Mouse (Mus musculus) intestine, embryonic 16.5 days (tissue): ENCODE results near the gene Hsf2bp. TPM values are rescaled to one million over a fixed set of nuclear protein-coding genes. Genes with fewer than 3 reads are reported as not detected.
"Not testable (repeated sequence)": the region's sequence is repeated elsewhere in the genome, so short reads cannot be mapped to it uniquely, and the experiment has no call there.

Source experiments
- ATAC-seq: fragments of 200-750 bp; cut with Nextera tagmentation; 2 replicates; pipeline ENCODE4 v1.8.0; 2017; ENCODE audit warnings: moderate TSS enrichment, moderate library complexity
- H3K27ac ChIP-seq: fragments of 300-500 bp; sonication (generic); 2 replicates; pipeline ENCODE4 v1.5.1; 2014; ENCODE audit warnings: mild to moderate bottlenecking, low read length
- H3K27me3 ChIP-seq: fragments of 300-500 bp; sonication (generic); replicated peaks from 2 replicates; pipeline ENCODE4 v1.6.1; 2014; ENCODE audit warnings: low read length, control low read depth, mixed read lengths; ENCODE audit not compliant: control insufficient read depth, insufficient read depth
- H3K36me3 ChIP-seq: fragments of 300-500 bp; sonication (generic); 2 replicates; pipeline ENCODE4 v1.6.1; 2014; ENCODE audit warnings: low read length, control low read depth; ENCODE audit not compliant: control insufficient read depth, insufficient read depth
- H3K4me1 ChIP-seq: fragments of 300-500 bp; sonication (generic); 2 replicates; pipeline ENCODE4 v1.6.1; 2014; ENCODE audit warnings: low read length, control low read depth, mixed read lengths; ENCODE audit not compliant: control insufficient read depth, insufficient read depth
- H3K4me2 ChIP-seq: fragments of 300-500 bp; sonication (generic); 2 replicates; pipeline ENCODE4 v1.6.1; 2014; ENCODE audit warnings: low read depth, low read length, control low read depth
- H3K4me3 ChIP-seq: fragments of 300-500 bp; sonication (generic); 2 replicates; pipeline ENCODE4 v1.5.1; 2014; ENCODE audit warnings: mild to moderate bottlenecking, low read length
- H3K9ac ChIP-seq: fragments of 300-500 bp; sonication (generic); 2 replicates; pipeline ENCODE4 v1.6.1; 2014; ENCODE audit warnings: low read depth, low read length
- H3K9me3 ChIP-seq: fragments of 300-500 bp; sonication (generic); 2 replicates; pipeline ENCODE4 v1.6.1; 2016; ENCODE audit warnings: low read length, control low read depth; ENCODE audit not compliant: control insufficient read depth
- WGBS: fragments of 180-500 bp; shearing (Covaris S2); extraction: QIAGEN DNeasy Blood & Tissue Kit; methylation state at CpG from one replicate; pipeline ENCODE4 v1.1.7; 2014; 5-methylcytosine and 5-hydroxymethylcytosine counted together
- polyA plus RNA-seq: library from polyadenylated mRNA; unstranded; fragments of >200 nt; fragmentation: Nextera tagmentation; extraction: Ambion mirVana; gene quantifications from 2 replicates; pipeline ENCODE4 v1.2.1, GENCODE M21; 2015

Hsf2bp gene
- 0.15 and 0.53 TPM in 2 replicates for polyA plus RNA-seq

DNA sequence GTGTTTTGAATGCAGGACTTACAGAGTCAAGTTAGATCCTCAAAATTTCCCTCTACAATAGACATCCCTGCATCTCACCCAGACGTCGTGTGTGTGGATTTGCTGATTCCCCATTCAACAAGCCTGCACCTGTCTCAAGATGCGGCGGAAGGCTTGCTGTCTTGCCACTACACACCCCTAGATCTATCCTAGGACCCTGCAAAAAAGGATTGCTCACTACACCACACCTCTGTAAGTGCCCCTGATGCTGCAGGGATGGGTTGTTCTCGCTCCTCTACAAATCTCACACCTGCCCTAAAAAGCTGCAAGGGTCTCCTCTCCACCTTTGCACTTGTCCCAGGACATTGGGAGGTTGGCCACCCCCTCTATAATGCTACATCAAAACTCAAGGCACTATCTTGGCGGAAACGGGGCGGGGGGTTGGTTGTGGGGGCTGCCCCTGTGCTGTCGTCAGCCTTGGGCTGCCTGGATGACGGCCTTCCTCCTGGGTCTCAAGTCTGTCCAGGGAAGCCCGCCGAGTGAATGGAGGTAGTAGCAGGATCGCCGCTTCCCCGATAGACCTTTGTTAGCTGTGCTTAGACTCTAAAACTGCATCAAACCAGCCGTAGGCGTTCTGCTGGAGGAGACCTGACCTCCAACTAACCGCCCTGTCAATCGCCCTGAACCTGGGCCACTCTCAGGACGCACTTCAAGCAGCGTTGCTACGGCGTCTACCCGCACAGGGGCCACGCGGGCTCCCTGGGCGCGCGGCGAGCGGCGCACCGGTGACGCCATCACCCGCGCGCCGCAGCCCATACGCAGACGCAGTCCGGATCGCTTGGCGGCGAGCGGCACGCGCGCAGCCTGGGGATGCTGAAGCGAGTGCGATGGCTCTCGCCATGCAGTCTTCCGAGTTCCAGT, at the start of gene Hsf2bp, which contains the start of gene Rrp1b:
Hsf2bp (minus strand) TSS at position 741 of the 900 bp plus-strand sequence.
Rrp1b (plus strand) TSS at position 492 of the 900 bp plus-strand sequence.
- no peaks in the 10 kb centered on the region for H3K27me3 ChIP-seq
- H3K4me2 ChIP-seq, result peak within 1 kb of the TSS; percentile 97
- 5% methylated on average over 52 of the region's 52 CpGs for WGBS
- H3K36me3 ChIP-seq, result no peaks in the 10 kb centered on the region
- ATAC-seq, result peak; percentile 96
- H3K9me3 ChIP-seq, result no peaks in the 10 kb centered on the region
- H3K9ac ChIP-seq, result peak within 1 kb of the TSS; percentile 89
- peaks cover 19% of the 10 kb centered on the region for H3K4me1 ChIP-seq
- peak within 1 kb of the TSS; percentile 97 for H3K4me3 ChIP-seq
- H3K27ac ChIP-seq, result peak within 1 kb of the TSS; percentile 77

DNA sequence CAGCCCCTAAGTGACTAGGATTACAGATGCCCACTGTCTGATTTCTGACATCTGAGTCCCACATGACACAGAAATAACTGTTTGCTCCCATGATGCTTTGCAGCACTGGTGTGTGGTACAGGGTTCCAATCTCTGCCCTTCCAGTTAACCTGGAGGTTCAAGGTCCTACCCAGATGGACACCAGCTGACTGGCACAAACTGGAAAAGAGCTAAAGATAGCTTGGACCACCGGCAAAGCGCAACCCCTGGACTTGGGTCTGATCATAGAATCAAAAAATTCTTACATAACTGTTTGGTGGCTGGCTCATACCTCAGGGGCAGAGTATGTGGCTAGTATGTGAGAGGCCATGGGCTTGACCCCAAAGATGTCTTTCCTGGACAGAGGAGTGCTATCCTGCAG, 47.2 kb upstream of the Hsf2bp start:
- Histone ChIP-seq H3K4me2 (no peak overlapping the region), H3K36me3 (no peaks in the 10 kb centered on the region), H3K27ac (no peak overlapping the region), H3K4me3 (no peak overlapping the region), H3K9ac (no peak overlapping the region), H3K9me3 (no peaks in the 10 kb centered on the region), H3K27me3 (no peaks in the 10 kb centered on the region), H3K4me1 (no peaks in the 10 kb centered on the region)
- 93% methylated on average over 2 of the region's 2 CpGs for WGBS
- no peak for ATAC-seq

DNA sequence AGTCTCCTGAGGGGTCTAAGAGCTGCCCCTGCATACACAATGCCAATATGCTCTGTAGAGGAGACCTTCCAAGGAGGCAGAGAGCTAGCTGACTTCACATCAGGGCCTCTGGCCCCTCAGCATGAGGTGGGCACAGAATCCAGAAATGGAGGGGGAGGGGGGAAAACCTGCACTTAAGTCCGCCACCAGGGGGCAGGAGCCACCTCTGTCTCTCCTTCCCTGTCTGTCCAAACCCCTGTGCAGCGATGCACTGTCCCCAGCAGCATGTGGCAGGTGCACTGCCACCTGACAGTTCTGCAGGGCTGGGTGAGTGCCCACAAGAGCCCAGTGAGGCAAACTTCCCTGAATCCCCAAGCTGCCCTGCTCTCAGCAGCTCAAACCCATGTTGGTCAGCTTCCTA, 39.0 kb upstream of the Hsf2bp start:
- Histone ChIP-seq H3K4me1 (no peaks in the 10 kb centered on the region), H3K4me2 (no peak overlapping the region), H3K27me3 (no peaks in the 10 kb centered on the region), H3K27ac (no peak overlapping the region), H3K9ac (no peak overlapping the region), H3K9me3 (0 out of 2 replicates have a peak, but pooled peaks cover 3% of the 10 kb centered on the region), H3K36me3 (no peaks in the 10 kb centered on the region), H3K4me3 (no peak overlapping the region)
- WGBS, result 0% methylated on average over 2 of the region's 2 CpGs
- ATAC-seq, result no peak

DNA sequence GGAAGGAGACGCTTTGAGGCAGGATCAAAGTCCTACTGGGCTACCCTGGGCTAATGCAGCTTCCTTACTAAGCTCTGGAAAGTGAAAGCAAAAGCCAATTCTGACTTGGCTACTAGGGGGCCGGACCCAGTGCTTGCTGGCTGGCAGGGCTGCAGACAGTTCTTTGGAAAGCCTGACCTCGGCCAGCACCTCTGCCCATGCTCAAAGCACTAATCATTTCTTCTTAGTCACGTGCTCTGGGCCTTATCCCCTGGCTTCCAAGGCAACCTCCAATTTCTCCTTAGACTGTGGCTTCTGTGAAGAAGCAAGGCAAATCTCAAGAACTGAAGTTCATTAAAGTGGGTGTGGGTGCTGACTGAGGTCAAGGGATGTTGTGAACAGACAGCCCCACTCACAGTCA, 38.5 kb upstream of the Hsf2bp start:
- H3K9ac ChIP-seq, result no peak overlapping the region
- no peaks in the 10 kb centered on the region for H3K36me3 ChIP-seq
- H3K9me3 ChIP-seq, result peaks cover 7% of the 10 kb centered on the region; the same call in 1 of the 2 replicates
- no peaks in the 10 kb centered on the region for H3K27me3 ChIP-seq
- no peak overlapping the region for H3K4me3 ChIP-seq
- 50% methylated on average over 4 of the region's 4 CpGs for WGBS
- no peaks in the 10 kb centered on the region for H3K4me1 ChIP-seq
- H3K27ac ChIP-seq, result no peak overlapping the region
- no peak for ATAC-seq
- H3K4me2 ChIP-seq, result no peak overlapping the region

DNA sequence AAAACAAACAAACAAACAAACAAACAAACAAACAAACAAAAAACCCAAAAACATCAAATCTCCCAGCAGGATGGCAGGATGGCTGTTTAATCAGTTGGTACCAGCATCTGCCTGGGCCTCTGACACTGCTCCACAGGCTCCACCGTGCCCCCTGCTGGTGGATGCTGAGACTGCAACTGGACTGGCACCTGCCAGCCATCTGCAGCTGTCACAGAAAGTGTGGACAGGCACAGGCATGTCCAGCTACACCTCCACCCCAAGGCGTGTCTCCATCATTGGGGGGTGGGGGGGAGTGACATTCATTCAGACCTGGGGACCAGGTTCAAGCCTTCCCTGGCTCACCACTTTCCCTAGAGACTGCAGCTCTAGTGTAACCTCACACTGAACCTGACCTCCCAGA, 37.2 kb upstream of the Hsf2bp start:
- WGBS, result 0% methylated on average over 2 of the region's 2 CpGs

DNA sequence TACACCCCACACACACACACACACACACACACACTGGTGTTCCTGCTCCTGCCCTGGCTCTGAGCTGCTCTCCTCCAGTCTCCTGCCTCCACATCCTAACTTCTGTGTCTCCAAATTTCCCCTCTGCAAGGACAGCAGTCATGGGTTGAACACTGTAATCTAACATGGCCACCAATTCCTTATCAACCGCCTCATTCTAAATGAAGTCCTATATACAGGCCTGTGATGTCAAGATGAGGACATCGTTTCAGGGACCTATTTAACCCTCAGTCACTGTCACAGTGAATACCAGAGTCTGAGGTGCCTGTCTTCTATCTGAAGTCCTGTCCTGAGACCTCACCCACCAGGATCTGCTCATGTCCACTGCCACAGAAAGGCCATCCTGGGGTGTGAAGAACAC, 32.7 kb upstream of the Hsf2bp start:
- WGBS, result 80% methylated on average over 2 of the region's 2 CpGs
- H3K27me3 ChIP-seq, result no peaks in the 10 kb centered on the region
- H3K36me3 ChIP-seq, result no peaks in the 10 kb centered on the region
- no peak overlapping the region for H3K4me3 ChIP-seq
- no peak overlapping the region for H3K4me2 ChIP-seq
- ATAC-seq, result no peak
- no peak overlapping the region for H3K27ac ChIP-seq
- H3K9me3 ChIP-seq, result peaks cover 7% of the 10 kb centered on the region; the same call in 1 of the 2 replicates
- H3K4me1 ChIP-seq, result no peaks in the 10 kb centered on the region
- H3K9ac ChIP-seq, result no peak overlapping the region

More for the DNA sequence above, 37.2 kb upstream of the Hsf2bp start:
- Histone ChIP-seq H3K4me2 (no peak overlapping the region), H3K27me3 (no peaks in the 10 kb centered on the region), H3K9me3 (peaks cover 7% of the 10 kb centered on the region; the same call in 1 of the 2 replicates), H3K9ac (no peak overlapping the region), H3K27ac (no peak overlapping the region), H3K4me1 (no peaks in the 10 kb centered on the region), H3K36me3 (no peaks in the 10 kb centered on the region), H3K4me3 (no peak overlapping the region)
- peak; percentile 63 for ATAC-seq

DNA sequence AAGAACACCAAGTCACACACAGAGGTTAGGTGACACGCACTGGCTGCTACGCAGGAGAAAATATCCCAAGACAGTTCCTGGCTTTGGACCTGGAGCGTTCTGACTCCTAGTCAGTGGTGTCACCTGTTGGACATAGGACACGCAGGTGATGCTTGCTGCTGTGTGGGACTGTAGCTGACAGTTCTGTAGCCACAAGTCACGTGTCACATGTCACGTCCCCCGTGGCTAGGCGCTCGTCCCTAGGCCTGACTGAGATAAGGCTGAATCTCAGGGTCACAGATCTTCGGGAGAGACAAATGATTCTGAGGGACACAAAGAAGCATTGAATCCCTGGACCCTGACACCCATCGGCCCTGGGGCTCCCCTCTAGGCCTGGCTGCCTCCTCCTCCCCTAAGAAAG, 32.2 kb upstream of the Hsf2bp start:
- H3K36me3 ChIP-seq, result no peaks in the 10 kb centered on the region
- H3K9ac ChIP-seq, result no peak overlapping the region
- no peaks in the 10 kb centered on the region for H3K4me1 ChIP-seq
- H3K4me3 ChIP-seq, result no peak overlapping the region
- H3K9me3 ChIP-seq, result peaks cover 7% of the 10 kb centered on the region; the same call in 1 of the 2 replicates
- WGBS, result 84% methylated on average over 11 of the region's 11 CpGs
- H3K4me2 ChIP-seq, result no peak overlapping the region
- no peaks in the 10 kb centered on the region for H3K27me3 ChIP-seq
- H3K27ac ChIP-seq, result no peak overlapping the region
- ATAC-seq, result no peak

DNA sequence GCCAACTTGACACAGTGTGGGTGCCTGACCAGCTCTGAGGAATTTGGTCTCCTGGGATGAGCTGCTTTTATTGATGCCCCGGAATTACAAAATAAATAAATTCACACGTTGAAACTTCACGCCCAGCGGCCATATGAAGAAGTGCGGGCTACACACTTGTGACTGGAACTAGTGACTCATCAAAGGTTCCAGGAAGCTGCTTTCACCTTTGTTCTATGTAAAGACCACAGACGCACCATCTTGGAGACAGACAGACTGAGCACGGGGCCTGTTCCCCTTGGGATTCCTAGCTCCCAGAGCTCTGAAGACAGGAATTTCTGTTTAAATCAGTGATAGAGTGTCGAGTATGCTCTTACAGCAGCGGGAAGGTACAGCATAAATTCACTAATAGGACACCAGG, 31.4 kb upstream of the Hsf2bp start:
- Histone ChIP-seq H3K9me3 (peaks cover 7% of the 10 kb centered on the region; the same call in 1 of the 2 replicates), H3K27me3 (no peaks in the 10 kb centered on the region), H3K4me3 (no peak overlapping the region), H3K36me3 (no peaks in the 10 kb centered on the region), H3K27ac (no peak overlapping the region), H3K4me2 (no peak overlapping the region), H3K4me1 (no peaks in the 10 kb centered on the region), H3K9ac (no peak overlapping the region)
- ATAC-seq, result no peak
- 61% methylated on average over 9 of the region's 9 CpGs for WGBS

DNA sequence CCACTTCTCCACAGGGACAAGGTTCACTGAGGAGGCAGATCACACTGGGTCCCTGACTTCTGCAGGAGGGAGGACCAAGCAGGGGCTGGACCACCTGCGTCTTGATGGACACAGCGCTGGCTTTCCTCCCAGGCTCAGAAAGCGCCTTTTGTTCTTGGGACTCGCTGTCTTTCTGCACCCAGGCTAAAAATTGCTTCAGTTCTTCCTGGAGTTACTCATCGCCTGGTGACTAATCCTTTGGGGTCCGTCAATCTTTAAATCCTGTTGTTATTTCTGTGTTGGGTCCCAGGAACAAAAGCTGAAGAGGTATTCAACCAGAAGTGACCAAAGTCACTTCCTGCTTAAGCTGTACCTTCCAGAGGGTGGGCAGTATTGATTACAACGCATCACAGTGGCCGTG, 28.6 kb upstream of the Hsf2bp start:
- not testable (repeated sequence) for H3K4me2 ChIP-seq, H3K27ac ChIP-seq, ATAC-seq, H3K9ac ChIP-seq, H3K4me3 ChIP-seq, H3K27me3 ChIP-seq, H3K4me1 ChIP-seq, H3K36me3 ChIP-seq, H3K9me3 ChIP-seq
- 67% methylated on average over 8 of the region's 8 CpGs for WGBS
